Mouse (Mus musculus) heart, postnatal 0 days (tissue): Measurements from ENCODE around the gene Arhgef28.
"Not testable (repeated sequence)": the region's sequence is repeated elsewhere in the genome, so short reads cannot be mapped to it uniquely, and the experiment has no call there.

Source experiments
- CTCF ChIP-seq: IDR thresholded peaks from 2 replicates; pipeline ENCODE4 v1.5.1; 2016; ENCODE audit warnings: antibody characterized with exemption, control low read depth, low read depth
- EP300 ChIP-seq: IDR thresholded peaks from 2 replicates; pipeline ENCODE4 v1.6.1; 2016; ENCODE audit warnings: antibody characterized with exemption, low read depth

DNA sequence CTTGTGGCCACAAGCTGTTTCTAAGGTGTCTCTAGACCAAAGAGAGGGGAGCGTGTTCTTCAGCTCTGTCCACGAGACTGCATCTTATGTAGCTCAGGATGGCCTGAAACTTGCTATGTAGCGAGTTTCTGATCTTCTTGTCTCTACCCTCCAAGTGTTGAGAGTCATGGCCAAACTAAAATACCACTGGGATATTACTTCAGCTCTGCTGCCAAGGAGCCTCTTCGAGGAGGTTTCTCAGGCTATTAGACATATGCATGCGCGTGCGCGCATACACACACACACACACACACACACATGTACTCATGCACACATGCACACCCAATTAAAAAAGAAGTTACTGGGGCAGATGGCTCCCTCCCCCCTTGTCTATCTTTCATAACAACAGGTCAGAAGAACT lies 187.4 kb downstream of the Arhgef28 start:
- not testable (repeated sequence) for TF ChIP-seq CTCF, EP300
